ENCODE assay signal across 8 mouse cellular contexts in the genomic region with DNA sequence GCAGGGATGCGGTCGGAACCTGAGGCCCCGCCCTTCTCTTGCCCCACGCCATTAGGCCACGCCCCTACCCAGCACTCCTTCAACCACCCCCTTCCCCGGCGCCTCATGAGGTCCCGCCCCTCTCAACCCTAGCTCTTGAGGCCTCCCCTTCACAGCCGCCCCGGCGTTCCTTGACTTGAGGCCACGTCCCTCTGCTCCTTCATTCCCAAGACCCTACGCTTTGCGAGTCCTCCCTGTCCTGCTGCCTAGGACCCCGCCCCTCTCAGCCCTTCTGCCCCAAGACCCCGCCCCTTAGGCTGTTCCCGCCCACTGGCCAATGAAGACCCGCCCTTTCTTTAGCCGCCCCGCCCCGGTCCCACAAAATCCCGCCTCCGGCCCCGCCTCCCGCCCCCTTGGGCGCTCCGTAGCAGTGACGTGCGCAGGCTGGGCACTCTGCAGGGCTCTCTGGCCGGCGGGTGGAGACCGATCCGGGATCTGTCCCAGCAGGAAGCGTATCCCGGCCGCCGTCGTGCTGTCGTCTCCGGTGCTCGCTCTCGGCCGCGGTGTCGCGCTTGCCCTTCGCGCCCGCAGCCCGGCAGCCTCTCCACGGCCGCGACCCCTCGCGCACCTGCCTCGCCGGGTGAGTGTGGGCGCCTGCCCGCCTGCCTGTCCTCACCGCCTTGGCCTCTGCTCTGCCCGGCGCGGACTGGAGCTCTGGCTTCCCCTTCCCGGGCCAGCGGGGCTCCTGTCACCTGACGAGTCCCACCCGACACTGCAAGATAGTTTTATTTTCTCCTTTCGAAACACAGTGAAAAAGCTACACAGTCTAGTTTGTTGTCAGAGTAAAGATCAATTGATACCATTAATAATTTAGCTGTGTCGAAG. TPM values are rescaled to one million over a fixed set of nuclear protein-coding genes. Genes with fewer than 3 reads are reported as not detected.
DNase-seq lines count a peak whose midpoint lies in the region; ATAC-seq lines count a peak whose summit lies in the region.

A gene (plus strand): TSS at position 421 of the 864 bp plus-strand sequence.

- under 1% methylated on average over 68 of the region's 69 CpGs for WGBS in forebrain, embryonic 10.5 days
- under 1% methylated on average over 69 of the region's 69 CpGs for WGBS in heart, embryonic 14.5 days
- WGBS in liver, embryonic 12.5 days (ENCODE audit: insufficient replicate concordance), result under 1% methylated on average over 68 of the region's 69 CpGs

- no peaks in the 10 kb centered on the region for H3K36me3 ChIP-seq in forebrain, embryonic 10.5 days (replicated peaks)
- no peaks in the 10 kb centered on the region for H3K36me3 ChIP-seq in heart, embryonic 14.5 days (ENCODE audit: control insufficient read depth, insufficient read depth, low read length)
- no peaks in the 10 kb centered on the region for H3K36me3 ChIP-seq in liver, embryonic 12.5 days
- H3K36me3 ChIP-seq in splenic B cell, adult 2 months (ENCODE audit: control insufficient read depth, insufficient read depth, low read length, poor library complexity, severe bottlenecking), result no peaks in the 10 kb centered on the region

- peak within 1 kb of the TSS; percentile 84 for H3K27ac ChIP-seq in forebrain, embryonic 10.5 days
- H3K27ac ChIP-seq in heart, embryonic 14.5 days (replicated peaks in 1 of 2; ENCODE audit: control insufficient read depth in 1 of 2, insufficient read depth in 1 of 2, low read depth in 2 of 2, low read length in 2 of 2), result peak within 1 kb of the TSS; percentile 89 to 94
- peak within 1 kb of the TSS; percentile 76 for H3K27ac ChIP-seq in liver, embryonic 12.5 days

- DNase-seq in CD8-positive naive resting alpha-beta T cell, adult 2 months (ENCODE audit: low read depth in 2 of 2, low spot score in 2 of 2), result peak; percentile 64 to 78
- peak; percentile 67 for DNase-seq in c-Kit-positive CD71-negative TER-119-negative erythroid progenitor cells, embryonic 14.5 days (ENCODE audit: low read depth)
- peak; percentile 96 for DNase-seq in forebrain, embryonic 10.5 days (ENCODE audit: extremely low spot score, low spot score)
- DNase-seq in kidney, postnatal 14 days, result peak; percentile 97
- DNase-seq in naive thymus-derived CD4-positive, alpha-beta T cell, adult 2 months (ENCODE audit: low read depth), result peak; percentile 92
- peak; percentile 88 for DNase-seq in splenic B cell, adult 2 months (ENCODE audit: low read depth, low spot score)

- peak within 1 kb of the TSS; percentile 85 for H3K4me3 ChIP-seq in forebrain, embryonic 10.5 days
- peak within 1 kb of the TSS; percentile 77 to 89 for H3K4me3 ChIP-seq in heart, embryonic 14.5 days (ENCODE audit: control insufficient read depth in 1 of 2, insufficient read depth in 1 of 2, low read depth in 1 of 2, low read length in 2 of 2)
- H3K4me3 ChIP-seq in liver, embryonic 12.5 days, result peak within 1 kb of the TSS; percentile 81

- H3K9ac ChIP-seq in heart, embryonic 14.5 days (ENCODE audit: low read length), result peak within 1 kb of the TSS; percentile 89
- H3K9ac ChIP-seq in liver, embryonic 12.5 days, result peak within 1 kb of the TSS; percentile 88

- H3K4me2 ChIP-seq in heart, embryonic 14.5 days (ENCODE audit: low read length), result peak within 1 kb of the TSS; percentile 70
- peak within 1 kb of the TSS; percentile 99 for H3K4me2 ChIP-seq in liver, embryonic 12.5 days

- ATAC-seq in heart, embryonic 14.5 days (ENCODE audit: insufficient number of reproducible peaks, insufficient read depth, low FRiP score, low read depth), result peak; percentile 99
- ATAC-seq in liver, embryonic 12.5 days, result peak; percentile 99

- peaks cover 26% of the 10 kb centered on the region for H3K27me3 ChIP-seq in forebrain, embryonic 10.5 days (ENCODE audit: poor library complexity, severe bottlenecking)
- no peaks in the 10 kb centered on the region for H3K27me3 ChIP-seq in heart, embryonic 14.5 days (ENCODE audit: control insufficient read depth, insufficient read depth, low read length)
- H3K27me3 ChIP-seq in liver, embryonic 12.5 days (replicated peaks), result peaks cover 21% of the 10 kb centered on the region
- H3K27me3 ChIP-seq in splenic B cell, adult 2 months (ENCODE audit: control insufficient read depth, insufficient read depth, low read length, poor library complexity, severe bottlenecking), result no peaks in the 10 kb centered on the region

- H3K9me3 ChIP-seq in forebrain, embryonic 10.5 days, result no peaks in the 10 kb centered on the region
- no peaks in the 10 kb centered on the region for H3K9me3 ChIP-seq in heart, embryonic 14.5 days (ENCODE audit: control insufficient read depth, low read length)
- H3K9me3 ChIP-seq in liver, embryonic 12.5 days (replicated peaks), result no peaks in the 10 kb centered on the region

- peaks cover 13% of the 10 kb centered on the region for H3K4me1 ChIP-seq in forebrain, embryonic 10.5 days
- H3K4me1 ChIP-seq in heart, embryonic 14.5 days (ENCODE audit: control insufficient read depth in 2 of 2, insufficient read depth in 2 of 2, low read length in 2 of 2), result peaks cover 0 to 9% of the 10 kb centered on the region in 2 experiments; a peak in 2 of 4 replicates
- H3K4me1 ChIP-seq in liver, embryonic 12.5 days, result peaks cover 13% of the 10 kb centered on the region

RNA-seq across cellular contexts. Expression of the gene that starts here (rescaled TPM):
- polyA plus RNA-seq in forebrain, embryonic 10.5 days (2016; fragmentation: Nextera tagmentation; extraction: Ambion mirVana), result 7.2 and 7.7 TPM in 2 replicates
- polyA plus RNA-seq in heart, embryonic 14.5 days (2014; fragmentation: Nextera tagmentation; extraction: Ambion mirVana), result 14.7 and 15.2 TPM in 2 replicates
- polyA plus RNA-seq in liver, embryonic 12.5 days (2016; fragmentation: Nextera tagmentation; extraction: Ambion mirVana), result 4.4 and 4.8 TPM in 2 replicates

Comparison
In these comparisons a context has a peak if more than half of its experiments do, and no peak if none do; other contexts are left out.
1. Peak in every context shown above with its lines: DNase-seq, ATAC-seq, H3K4me3 ChIP-seq and H3K27ac ChIP-seq.